Mouse (Mus musculus) gonadal fat pad, adult 2 months (tissue): ENCODE results near the gene Snu13. TPM values are rescaled to one million over a fixed set of nuclear protein-coding genes. Genes with fewer than 3 reads are reported as not detected.

Source experiments
- DNase-seq: peaks from one replicate; pipeline ENCODE4 v3.0.0-alpha.2; 2012; ENCODE audit warnings: low read depth
- polyA plus RNA-seq: library from polyadenylated mRNA; depleted of rRNA; stranded (reverse); fragments of >200 nt; gene quantifications from 2 replicates; pipeline ENCODE4 v1.2.3, GENCODE M21; 2012; rRNA removed

Snu13 gene
- 71.8 and 84.4 TPM in 2 replicates for polyA plus RNA-seq

DNA sequence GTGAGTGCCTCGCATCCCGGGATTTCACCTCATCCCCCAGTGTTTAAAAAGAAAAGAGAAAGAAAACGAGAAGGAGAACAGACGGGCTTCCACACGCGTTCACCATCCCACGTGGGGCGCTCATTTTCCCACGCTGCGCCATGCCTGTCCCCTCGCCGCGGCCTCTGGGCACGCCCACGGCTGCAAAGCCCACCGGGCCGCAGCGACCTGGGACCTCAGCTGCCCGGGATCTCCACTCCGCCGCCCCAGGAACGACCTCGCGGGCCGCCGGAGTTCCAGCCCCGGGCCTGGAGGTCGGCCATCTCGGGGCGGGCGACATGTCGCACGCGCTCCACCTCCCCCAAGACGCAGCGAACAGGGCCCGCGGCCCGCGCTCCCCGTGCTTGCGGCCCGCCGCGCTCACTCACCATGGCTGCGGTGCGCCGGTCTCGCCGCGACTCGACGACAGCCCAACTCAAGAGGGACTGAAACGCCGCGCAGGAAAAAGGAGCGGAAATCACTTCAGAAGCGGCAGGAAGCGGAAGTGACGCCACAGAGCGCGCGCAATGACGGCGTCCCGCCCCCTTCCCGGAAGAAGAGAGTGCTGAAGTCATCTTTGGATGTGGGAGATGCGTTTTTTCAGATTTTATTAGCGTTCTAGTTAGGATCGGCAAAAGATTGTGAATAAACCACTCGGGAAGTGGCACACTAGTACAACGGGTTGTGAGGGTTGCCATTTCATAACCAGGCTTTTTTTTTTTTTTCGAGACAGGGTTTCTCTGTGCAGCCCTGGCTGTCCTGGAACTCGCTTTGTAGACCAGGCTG lies at the start of gene Snu13:
TSS of gene Snu13 (minus strand) at position 519 of the 804 bp plus-strand sequence.
- no peak for DNase-seq

GRCm38 (mm10) chr15:82091061-82091460 lies 43.7 kb upstream of the Snu13 start:
- DNase-seq, result no peak

DNA sequence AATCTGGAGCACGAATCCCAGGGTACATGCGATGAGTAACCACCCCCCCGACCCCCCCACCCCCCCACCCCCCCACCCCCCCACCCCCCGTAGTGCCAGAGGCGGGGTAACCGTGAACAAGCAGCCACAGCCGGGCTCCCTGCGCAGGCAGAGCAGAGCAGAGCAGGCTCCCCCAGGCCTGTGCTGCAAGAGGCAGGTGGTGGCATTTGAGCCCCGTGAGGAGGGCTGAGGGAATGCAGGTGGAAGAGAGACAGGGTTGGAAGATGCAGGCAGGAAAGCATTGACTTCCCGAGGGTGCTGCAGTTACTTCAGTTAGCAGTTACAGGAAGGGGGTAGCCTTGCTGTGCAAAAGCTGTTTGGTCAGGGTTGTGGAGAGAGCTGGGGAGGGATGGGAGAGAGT lies 39.9 kb upstream of the Snu13 start:
- DNase-seq, result no peak

DNA sequence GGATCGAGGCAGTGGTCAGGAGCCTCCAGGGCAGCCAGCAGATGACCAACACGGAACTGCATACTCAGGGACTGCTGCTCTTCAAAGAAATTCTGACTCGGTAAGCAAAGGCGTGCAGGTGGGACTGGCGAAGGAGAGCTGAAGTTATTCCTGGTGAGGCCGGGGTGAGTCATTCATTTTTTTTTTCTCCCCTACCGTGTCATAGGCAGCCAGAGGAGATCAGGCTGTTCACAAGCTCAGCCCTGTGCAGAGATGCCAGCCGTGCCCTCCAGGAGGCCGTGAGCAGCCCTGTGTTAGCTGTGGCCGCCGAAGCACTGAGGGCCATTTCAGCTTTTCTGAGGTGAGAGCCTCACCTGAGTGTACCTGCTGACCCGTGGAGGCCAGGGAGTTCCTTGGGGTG lies 38.7 kb upstream of the Snu13 start:
- no peak for DNase-seq

DNA sequence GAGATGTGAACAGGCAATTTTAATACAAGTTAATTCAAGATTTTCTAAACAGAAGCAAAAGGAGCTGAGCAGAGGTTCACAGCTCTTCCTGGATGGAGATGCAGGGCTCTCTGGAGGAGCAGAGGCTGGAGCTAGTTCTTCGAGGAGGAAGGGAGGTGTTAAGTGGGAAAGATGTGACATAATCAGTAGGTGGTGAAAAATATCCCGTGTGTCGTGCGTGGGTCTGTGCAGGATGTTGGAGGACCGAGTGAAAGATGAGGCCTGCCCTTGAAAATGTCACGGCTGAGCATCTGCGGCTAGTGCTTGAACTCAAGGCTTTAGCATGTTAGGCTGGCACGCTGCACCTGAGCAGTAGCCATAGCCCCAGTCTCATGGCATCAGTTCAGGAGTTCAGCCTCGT lies 38.2 kb upstream of the Snu13 start:
- no peak for DNase-seq

GRCm38 (mm10) chr15:82081161-82081560 lies 33.8 kb upstream of the Snu13 start:
- no peak for DNase-seq

GRCm38 (mm10) chr15:82079883-82080282 lies 32.5 kb upstream of the Snu13 start:
- no peak for DNase-seq

- no peak for DNase-seq
Observed at GRCm38 (mm10) chr15:82073490-82073889, 26.1 kb upstream of the Snu13 start.

DNA sequence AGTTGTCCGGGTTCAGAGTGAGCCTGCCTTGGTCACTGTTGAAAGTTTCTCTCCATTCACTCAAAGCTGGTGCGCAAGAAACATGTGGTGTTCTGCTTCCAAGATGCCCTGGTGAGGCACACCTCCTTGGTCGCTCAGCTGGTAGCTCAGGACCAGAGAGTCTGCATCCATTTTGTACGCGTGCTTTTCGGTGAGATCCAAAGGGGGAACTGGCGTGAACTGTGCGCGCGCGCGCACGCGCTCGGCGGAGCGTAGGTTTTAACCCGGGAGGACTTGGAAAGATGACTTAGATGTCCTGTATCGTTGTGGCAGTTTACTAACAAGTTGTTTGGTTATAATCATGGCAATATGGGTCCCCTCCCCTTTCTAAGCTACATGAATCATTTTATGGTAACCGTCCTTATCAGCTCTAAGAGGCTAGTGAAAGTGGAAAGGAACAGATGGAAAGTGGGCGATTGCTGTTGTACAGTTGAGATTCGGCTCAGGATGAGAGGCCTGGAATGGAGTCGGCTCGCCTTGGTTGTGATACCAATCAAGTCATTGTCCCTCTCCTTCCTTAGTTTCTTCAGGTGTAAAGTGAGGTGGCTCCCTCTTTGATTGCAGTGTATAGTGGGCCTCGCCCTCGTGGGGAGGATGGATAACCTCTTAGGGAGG lies 24.5 kb upstream of the Snu13 start:
- DNase-seq, result no peak

DNA sequence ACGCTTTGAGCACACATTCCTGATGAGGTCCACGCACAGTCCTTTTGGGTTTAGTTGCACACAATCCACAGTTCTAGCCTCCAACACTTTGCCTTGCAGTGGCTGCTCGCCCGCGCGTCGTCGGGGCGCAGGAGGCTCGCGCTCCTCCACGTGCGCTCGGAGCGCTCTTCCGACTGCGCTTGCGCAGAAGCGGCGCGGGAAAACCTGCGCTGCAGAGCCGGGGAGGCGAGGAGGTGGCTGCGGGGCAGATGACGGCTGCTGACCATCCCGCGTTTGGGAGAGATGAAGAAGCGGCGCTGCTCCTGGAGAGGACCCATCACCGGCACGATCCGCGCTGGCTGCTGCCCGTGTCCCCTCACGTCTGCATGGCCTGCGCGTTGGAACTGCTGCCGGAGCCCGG lies 22.5 kb upstream of the Snu13 start, which contains the start of gene Mei1:
TSS of gene Mei1 (plus strand) at position 99 of the 400 bp plus-strand sequence.
- no peak for DNase-seq

DNA sequence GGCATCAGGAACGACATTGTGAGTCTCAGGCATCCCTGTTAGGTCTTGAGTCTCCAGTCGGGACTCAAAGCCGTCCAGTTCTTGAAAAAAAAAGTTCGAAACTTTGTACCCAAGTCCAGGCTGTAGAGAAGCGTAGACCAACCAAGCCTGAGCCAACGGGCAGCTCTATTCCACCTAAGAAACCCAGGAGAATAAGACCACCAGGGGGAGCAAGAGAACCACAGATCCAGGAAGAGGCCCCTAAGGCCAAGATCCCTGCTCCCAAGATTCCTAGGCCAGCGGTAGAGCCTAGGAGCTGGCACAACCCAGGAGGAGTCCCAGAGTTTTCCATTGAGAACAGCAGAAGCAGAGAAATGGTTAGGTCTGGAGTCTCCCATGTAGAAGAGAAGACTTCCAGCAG lies 18.1 kb upstream of the Snu13 start:
- no peak for DNase-seq

- DNase-seq, result no peak
Observed at GRCm38 (mm10) chr15:82063909-82064308, 16.5 kb upstream of the Snu13 start.

- no peak for DNase-seq
Observed at GRCm38 (mm10) chr15:82058719-82059201, 11.4 kb upstream of the Snu13 start, which contains the start of gene 4930407I10Rik. Gene 4930407I10Rik, plus strand, starts transcription at chr15:82059151.

GRCm38 (mm10) chr15:82052544-82052943 lies 5.1 kb upstream of the Snu13 start:
- no peak for DNase-seq

DNA sequence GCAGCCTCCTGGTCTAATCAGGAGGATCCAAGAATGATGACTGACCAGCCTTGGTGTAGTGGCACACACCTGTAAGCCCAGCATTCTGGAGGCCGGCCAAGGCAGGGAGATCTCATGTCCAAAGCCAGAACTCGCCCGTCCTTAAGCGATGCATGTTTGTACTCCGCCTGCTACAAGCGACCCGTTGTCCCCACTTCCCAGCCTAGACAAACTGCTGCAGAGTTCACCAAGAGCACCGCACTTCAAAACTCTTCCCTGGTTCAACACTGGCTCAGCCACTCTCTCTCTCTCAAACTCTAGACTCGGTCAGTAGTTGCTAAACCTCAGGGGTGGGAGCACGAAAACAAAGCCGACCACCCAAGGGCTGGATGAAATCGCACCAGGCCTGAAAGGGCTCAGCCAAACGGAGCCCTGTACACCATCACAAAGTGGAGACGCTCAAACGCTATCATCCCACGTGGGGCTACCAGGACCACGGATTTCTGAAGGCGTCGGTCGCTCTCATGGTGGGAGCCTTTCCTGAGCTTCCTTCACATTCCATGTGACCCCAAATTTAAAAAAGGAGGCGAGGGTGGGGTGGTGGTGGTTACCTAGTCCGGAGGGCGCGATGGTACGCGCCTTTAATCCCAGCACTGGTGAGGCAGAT lies 1.0 kb downstream of the Snu13 start:
- no peak for DNase-seq

DNA sequence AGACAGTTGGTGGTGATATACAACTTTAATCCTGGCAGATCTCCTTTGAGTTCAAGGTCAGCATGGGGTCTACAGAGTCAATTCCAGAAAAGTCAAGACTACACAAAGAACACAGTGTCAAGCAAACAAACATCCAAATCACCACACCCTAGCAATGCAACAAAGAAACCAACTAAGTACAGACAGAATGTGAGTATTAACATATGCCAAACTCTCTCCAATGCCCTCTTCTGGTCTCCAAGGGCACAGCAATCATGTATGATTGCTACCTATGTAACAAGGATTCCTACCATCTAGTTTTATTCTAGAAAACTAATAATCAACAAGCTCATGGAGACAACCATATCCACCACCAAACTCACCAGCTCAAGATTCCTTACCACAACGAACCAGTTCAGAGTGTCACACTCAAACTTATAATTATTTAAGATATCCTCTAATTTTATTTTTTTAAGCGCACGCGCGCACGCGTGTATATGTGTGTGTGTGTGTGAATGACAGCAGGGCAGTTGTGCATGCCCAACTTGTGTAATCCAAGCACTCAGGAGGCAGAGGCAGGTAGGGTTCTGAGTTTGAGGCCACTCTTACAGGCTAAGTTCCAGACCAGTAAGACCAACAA lies 3.1 kb downstream of the Snu13 start:
- no peak for DNase-seq

- DNase-seq, result no peak
Observed at GRCm38 (mm10) chr15:82040650-82041049, 6.7 kb downstream of the Snu13 start.

DNA sequence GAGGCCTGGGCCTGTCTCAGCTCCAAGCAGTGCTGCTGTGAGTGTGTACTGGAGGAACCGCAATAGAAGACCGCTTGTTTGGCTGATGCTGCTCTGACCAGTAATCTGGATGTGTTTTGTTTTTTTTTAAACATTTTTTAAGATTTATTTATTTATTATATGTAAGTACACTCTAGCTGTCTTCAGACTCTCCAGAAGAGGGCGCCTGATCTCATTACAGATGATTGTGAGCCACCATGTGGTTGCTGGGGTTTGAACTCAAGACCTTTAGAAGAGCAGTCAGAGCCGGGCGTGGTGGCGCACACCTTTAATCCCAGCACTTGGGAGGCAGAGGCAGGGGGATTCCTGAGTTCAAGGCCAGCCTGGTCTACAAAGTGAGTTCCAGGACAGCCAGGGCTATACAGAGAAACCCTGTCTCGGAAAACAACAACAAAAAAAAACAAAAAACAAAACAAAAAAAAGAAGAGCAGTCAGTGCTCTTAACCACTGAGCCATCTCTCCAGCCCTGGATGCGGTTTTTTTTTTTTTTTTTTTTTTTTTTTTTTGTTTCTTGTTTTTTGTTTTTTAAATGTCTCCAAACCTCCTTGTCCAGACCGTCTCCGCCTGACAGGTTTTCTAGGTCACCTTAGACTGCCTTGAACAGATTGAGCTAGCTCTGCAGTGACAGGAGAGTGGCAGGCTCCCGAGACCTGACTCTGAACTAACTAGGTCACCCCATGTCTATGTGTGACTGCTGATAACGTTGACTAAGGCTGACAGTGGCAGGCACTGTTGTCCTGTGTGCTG lies 11.3 kb downstream of the Snu13 start:
- no peak for DNase-seq

- no peak for DNase-seq
Observed at GRCm38 (mm10) chr15:82033762-82034161, 13.6 kb downstream of the Snu13 start, which contains the start of gene Desi1. Gene Desi1, minus strand, starts transcription at chr15:82033862.

- DNase-seq, result no peak
Observed at GRCm38 (mm10) chr15:82032386-82032785, 15.0 kb downstream of the Snu13 start.

DNA sequence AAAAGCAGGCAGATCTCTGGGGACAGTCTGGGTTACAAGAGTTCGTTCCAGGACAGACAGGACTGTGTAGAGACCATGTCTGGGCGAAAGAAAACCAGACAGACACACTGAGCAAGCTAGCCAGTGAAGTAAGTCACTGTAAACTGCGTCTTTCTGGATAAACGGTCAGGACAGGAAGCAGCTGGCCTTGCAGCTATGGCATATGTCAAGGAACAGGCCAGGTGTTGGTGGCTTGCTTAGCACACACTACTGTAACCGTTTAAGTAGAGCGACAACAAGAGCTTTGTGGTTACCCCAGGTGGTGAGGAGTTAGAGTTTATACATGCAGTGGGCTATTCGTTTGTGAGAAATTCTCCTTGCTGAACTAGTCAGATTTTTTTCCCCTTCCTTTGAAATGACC lies 19.7 kb downstream of the Snu13 start:
- no peak for DNase-seq
